Mouse (Mus musculus): ENCODE data around the gene Pcid2. TPM values are rescaled to one million over a fixed set of nuclear protein-coding genes. Genes with fewer than 3 reads are reported as not detected.
"Not testable (repeated sequence)": the region's sequence is repeated elsewhere in the genome, so short reads cannot be mapped to it uniquely, and the experiment has no call there.

Pcid2 gene
- total RNA-seq, 2 experiments from 2014 or later: 21.4 to 26.9 TPM

DNA sequence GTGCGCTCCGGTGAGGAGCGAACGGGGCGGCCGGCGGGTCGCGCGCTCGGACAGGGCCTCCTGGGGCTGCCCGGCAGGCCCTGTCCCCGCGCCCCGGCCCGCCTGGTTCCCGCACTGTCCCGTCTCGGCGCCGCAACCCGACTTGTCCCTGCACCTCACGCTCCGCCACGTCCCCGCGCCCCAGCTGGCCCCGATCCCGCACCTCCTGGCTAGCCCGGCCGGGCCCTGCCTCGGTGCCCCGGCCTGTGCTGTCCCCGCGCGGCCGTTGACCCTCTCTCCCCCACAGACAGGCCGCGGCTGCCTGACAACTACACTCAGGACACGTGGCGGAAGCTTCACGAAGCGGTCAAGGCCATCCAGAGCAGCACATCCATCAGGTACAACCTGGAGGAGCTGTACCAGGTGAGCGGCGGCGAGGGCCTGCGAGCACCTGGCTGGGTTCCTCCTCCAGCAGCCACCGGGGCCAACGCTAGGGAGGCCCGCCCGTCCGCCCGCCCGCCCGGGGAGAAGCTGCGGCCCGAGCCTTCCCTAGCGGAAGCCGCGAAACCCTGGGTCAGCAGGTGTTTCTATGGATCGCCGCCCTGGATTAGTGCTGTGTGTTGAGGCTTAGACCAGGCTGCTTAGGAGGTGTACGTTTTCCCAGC lies 771 bp upstream of the Pcid2 start:
- no peak for ATAC-seq (replicated peaks; ENCODE audit: low FRiP score, low TSS enrichment, poor library complexity, severe bottlenecking)

GRCm38 (mm10) chr8:13104691-13105086 lies 570 bp downstream of the Pcid2 start:
- ATAC-seq (replicated peaks; ENCODE audit: low FRiP score, low TSS enrichment, poor library complexity, severe bottlenecking): peak; percentile 44

DNA sequence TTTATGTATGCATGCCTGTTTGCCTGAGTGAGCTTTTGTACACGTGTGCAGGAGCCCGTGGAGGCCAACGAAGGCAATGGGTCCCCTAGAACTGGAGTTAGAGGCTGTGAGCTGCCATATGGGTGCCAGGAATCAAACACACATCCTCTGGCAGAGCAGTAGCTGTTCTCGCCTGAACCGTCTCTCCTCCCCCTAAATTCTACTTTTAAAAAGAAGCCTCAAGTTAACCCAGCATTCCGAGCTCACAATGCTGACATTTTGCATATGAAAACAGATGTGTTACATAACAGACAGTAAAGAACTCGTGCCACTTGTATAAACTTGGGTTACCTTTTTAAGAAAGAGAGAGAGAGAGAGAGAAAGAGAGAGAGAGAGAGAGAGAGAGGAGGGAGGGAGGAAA lies 27.7 kb downstream of the Pcid2 start:
- ATAC-seq (replicated peaks; ENCODE audit: low FRiP score, low TSS enrichment, poor library complexity, severe bottlenecking): no peak

- not testable (repeated sequence) for ATAC-seq (replicated peaks; ENCODE audit: low FRiP score, low TSS enrichment, poor library complexity, severe bottlenecking)
Observed at GRCm38 (mm10) chr8:13075579-13075978, 29.7 kb downstream of the Pcid2 start.

- no peak for ATAC-seq (replicated peaks; ENCODE audit: low FRiP score, low TSS enrichment, poor library complexity, severe bottlenecking)
Observed at GRCm38 (mm10) chr8:13075044-13075443, 30.2 kb downstream of the Pcid2 start.

DNA sequence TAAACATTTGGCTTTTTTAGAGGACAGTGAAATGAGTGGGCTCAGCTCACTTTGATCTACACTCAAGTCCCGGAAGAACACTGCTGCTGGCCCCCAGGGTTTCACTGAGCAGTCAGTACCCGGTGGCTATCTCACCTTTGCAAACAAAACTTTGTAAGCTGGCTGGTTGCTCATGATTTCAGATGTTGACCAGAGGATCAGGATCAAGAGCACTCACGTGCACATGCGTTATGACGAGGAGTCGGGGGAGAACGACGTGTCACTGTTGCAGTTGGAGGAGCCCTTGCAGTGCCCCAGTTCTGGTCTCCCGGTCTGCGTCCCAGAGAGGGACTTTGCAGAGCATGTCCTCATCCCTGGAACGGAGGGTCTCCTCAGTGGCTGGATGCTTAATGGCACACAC lies 32.0 kb downstream of the Pcid2 start:
- no peak for ATAC-seq (replicated peaks; ENCODE audit: low FRiP score, low TSS enrichment, poor library complexity, severe bottlenecking)

GRCm38 (mm10) chr8:13063112-13063511 lies 42.1 kb downstream of the Pcid2 start:
- ATAC-seq (replicated peaks; ENCODE audit: low FRiP score, low TSS enrichment, poor library complexity, severe bottlenecking): no peak

- no peak for ATAC-seq (replicated peaks; ENCODE audit: low FRiP score, low TSS enrichment, poor library complexity, severe bottlenecking)
Observed at GRCm38 (mm10) chr8:13060441-13061150, 44.7 kb downstream of the Pcid2 start, which contains the start of gene Proz. Proz (plus strand) TSS chr8:13060914.

DNA sequence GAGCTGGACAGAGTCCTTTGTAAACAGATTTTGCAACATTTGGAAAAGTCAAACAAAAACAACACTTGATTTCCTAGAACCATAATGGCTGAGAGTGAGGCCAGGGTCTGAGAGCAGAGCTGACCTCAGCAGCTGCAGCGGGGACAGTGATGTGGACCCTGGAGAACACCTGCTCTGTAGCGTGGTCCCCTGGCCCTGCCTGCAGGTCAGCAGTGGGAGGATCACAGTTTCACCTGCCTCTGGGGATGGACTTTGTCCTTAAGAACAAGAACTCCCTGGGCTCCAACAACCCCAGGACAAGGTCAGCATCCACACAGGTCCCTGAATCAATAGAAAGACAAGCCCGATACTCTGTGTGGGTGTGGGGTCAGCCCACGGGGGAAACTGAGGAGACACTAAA lies 47.9 kb downstream of the Pcid2 start:
- ATAC-seq (replicated peaks; ENCODE audit: low FRiP score, low TSS enrichment, poor library complexity, severe bottlenecking): no peak

DNA sequence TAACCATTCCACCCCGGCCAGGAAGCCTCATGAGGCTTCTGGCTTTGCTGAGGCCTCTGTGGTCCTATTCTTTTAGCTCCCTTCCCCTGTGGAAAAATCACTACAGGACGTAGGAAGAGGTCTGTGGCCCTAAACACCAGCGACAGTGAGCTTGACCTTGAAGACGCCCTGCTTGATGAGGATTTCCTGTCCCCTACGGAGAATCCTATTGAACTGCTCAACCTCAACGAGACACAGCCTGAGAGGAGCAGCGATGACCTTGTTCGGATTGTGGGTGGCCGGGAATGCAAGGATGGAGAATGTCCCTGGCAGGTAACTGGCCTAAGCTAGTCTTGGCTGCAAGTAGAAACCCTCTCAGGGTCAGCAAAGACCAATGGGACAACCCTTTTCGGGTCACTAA lies 54.7 kb downstream of the Pcid2 start:
- ATAC-seq (replicated peaks; ENCODE audit: low FRiP score, low TSS enrichment, poor library complexity, severe bottlenecking): no peak

DNA sequence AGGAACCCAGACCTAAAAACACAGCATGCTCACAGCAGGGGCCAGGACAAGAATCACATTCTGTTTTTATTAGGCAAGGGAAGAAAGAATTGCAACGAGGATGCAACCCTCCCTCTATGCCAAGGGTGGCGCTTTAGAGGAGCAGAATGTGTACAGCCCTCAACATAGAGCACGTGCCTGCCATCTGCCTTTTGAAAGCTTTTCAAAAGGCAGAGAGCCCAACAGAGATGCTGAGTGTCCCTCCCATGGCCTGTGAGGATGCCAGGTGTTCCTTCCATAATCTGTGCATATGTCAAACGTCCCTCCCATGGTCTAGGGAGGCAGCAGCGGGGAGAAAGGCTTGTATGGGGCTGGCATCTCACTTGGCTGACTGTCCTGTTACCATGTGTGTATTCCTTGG lies 57.6 kb downstream of the Pcid2 start:
- no peak for ATAC-seq (replicated peaks; ENCODE audit: low FRiP score, low TSS enrichment, poor library complexity, severe bottlenecking)

DNA sequence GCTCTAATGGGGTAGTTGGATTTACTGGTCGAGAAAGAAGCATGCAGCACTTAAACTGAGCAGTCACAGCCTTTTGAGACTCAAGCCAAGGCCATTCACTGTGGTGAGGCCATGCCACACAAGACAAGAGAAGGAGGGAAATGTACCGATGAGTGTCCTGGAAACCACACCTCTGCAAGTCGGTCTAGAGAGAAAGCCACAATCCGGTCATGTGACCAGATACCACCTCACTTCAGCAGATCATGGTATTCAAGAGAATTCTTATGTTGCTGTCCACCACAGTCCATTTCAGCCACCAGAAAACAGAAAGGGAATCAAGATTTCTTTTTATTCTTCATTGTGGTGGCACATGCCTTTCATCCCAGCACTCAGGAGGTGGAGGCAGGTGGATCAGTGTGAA lies 63.8 kb downstream of the Pcid2 start:
- no peak for ATAC-seq (replicated peaks; ENCODE audit: low FRiP score, low TSS enrichment, poor library complexity, severe bottlenecking)

DNA sequence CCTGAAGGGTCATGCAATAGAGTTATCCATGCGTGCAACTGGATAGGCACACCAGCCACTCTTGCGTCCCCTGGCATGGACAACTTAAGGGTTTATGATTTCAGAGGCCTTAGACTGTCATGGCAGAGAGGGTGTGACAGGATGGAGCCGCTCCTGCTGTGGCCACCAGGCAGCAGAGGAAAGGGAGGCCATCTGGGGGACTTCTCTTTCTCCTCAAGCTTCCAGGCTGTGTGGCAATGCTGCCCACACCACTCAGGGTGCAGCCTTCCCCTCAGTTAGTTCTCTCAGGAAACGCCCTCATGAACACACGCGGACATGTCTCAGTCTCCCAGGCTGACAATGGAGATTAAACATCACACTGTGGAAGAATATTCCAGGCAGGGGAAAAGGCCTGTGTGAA lies 66.2 kb downstream of the Pcid2 start:
- ATAC-seq (replicated peaks; ENCODE audit: low FRiP score, low TSS enrichment, poor library complexity, severe bottlenecking): no peak

DNA sequence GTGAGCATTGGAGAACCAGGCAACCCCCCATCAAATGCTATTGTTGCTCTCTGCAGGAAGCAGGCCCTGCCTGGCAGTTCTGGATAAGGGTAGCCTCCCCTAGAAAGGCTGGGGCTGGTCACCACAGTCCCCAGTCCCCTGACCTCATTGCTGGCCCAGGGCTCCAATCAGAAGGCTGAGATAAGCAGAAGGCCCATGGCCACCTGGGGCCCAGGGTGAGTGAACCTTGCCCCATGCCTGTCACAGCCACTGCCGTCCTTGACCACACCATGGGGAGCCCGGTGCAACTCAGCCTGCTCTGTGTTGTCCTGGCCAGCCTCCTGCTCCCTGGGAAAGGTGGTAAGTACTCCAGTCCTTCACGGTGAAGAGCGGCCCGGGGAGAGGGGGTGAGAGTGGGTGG lies 67.7 kb downstream of the Pcid2 start:
- ATAC-seq (replicated peaks; ENCODE audit: low FRiP score, low TSS enrichment, poor library complexity, severe bottlenecking): no peak

DNA sequence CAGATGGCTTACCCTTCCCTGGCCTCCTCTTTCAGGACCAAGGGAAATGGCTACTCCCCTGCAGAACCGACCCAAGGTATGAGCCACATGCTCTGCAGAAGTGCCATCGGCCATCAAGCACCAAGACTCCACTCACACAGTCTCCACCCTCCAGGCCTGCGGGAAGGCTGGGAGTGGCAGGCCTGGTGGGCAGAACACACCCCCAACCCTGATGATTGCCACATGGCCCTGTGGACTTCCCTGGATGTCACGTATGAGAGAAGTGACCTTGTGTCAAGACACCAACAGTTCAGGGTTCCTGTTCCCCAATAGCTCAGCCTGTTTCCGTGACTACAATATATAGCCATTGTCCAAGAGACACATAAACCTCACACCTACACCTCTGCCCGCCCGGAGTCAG lies 68.2 kb downstream of the Pcid2 start, which contains the start of gene F10:
TSS of gene F10 (plus strand) at position 294 of the 400 bp plus-strand sequence.
- no peak for ATAC-seq (replicated peaks; ENCODE audit: low FRiP score, low TSS enrichment, poor library complexity, severe bottlenecking)

- ATAC-seq (replicated peaks; ENCODE audit: low FRiP score, low TSS enrichment, poor library complexity, severe bottlenecking): peak; percentile 51; the same call in 1 of the 2 replicates
Observed at GRCm38 (mm10) chr8:13036346-13036812, 68.9 kb downstream of the Pcid2 start.

DNA sequence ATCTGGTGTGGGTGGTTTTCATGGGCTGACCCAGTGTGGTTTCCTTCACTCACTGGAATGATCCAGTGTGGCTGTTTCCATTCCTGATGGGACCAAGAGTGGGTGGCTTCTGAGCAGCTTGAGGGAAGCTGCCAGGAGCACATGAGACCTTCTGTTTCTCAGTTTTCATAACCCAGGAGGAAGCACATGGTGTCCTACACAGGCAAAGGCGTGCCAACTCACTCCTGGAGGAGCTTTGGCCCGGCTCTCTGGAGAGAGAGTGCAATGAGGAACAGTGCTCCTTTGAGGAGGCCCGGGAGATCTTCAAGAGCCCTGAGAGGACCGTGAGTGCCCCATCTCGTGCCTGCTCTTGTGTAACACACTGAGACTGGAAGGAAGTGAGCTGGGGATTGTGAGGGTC lies 76.8 kb downstream of the Pcid2 start:
- ATAC-seq (replicated peaks; ENCODE audit: low FRiP score, low TSS enrichment, poor library complexity, severe bottlenecking): no peak

GRCm38 (mm10) chr8:13027615-13028014 lies 77.6 kb downstream of the Pcid2 start:
- no peak for ATAC-seq (replicated peaks; ENCODE audit: low FRiP score, low TSS enrichment, poor library complexity, severe bottlenecking)

All from megakaryocyte-erythroid progenitor cell, adult 5-6 weeks (primary cell).